Mouse (Mus musculus) liver, adult 2 months (tissue): ENCODE measurements around the gene Auts2.

ENCODE experiments used
- CTCF ChIP-seq: fragments of 200-500 bp; IDR thresholded peaks from 2 replicates; pipeline ENCODE4 v1.5.1; 2011; ENCODE audit warnings: low read depth, low read length, control low read depth
- POLR2A ChIP-seq: fragments of 200-500 bp; IDR thresholded peaks from 2 replicates; pipeline ENCODE4 v1.6.1; 2011; ENCODE audit warnings: low read length, control low read depth; ENCODE audit not compliant: insufficient read depth; ENCODE audit errors: extremely low read depth

DNA sequence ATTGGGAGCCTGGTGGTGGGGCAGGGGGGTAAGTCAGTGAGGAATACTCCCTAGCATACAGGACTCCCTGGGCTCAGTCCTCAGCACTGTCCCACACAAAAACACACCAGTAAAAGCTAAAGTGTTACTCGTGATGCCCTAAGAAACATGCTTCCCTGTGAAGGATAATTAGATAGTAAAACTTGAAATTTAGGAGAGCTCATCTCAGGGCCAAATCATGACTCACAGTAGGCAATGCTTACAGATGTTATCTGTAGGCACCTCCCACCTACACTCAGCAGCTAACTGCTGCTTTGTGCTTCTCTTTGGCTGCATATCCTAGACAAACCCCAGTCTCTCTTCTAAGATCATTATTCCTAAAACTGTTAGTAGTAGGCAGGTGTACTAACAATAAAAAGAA is 168.0 kb downstream of the Auts2 start:
- no peak for TF ChIP-seq CTCF
- no peak for TF ChIP-seq POLR2A
